ENCODE assay signal across 15 mouse cellular contexts in the genomic region with DNA sequence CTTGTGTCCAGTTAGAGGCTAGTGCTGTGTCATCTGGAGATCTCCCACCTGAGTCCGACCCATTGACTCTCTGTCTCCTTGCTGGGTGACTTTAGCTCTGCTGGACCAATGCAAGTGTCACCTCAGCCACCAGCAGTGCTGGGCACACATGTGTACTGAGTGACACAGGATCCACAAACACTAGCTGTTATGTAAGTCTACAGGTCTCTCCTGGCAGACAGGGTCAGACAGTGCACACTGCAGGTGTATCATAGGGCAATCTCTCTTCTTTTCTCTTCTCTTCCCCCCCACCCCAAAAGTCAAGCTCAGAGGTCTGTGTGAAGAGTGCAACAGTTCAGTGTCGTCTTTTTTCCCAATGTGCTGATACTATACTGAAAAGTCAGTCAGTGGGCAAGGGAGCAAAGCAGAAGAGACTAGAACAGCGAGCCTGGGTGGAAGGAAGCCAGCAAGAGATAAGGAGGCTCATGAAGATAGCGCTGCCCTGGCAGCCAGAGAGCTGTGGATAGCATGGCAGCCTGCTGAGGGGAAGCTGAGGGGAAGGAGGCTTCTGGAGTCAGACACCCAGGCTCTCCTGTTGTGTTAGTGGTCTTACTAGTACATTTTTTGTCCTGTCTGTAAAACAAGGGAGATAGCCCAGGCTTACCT. TPM values are rescaled to one million over a fixed set of nuclear protein-coding genes. Genes with fewer than 3 reads are reported as not detected.
DNase-seq lines count a peak whose midpoint lies in the region; ATAC-seq and TF ChIP-seq lines count a peak whose summit lies in the region.
"Had no signal": no experiment of that assay in that cellular context is flagged by ENCODE, and none has a peak within 500 bp of the region (broad histone marks: within the 10 kb centered on the region; RNA-seq: fewer than 3 reads in every experiment).

No protein-coding gene starts in this region.

- TF ChIP-seq CTCF in layer of hippocampus, adult 2 months (conservative IDR thresholded peaks at IDR 0.05) = no peak
- no peak for TF ChIP-seq CTCF in midbrain, postnatal 0 days (IDR thresholded peaks at IDR 0.05)

- no peak overlapping the region for H3K4me3 ChIP-seq in layer of hippocampus, adult 2 months
- no peak overlapping the region for H3K4me3 ChIP-seq in liver, embryonic 11.5 days (ENCODE audit: low read depth, low read length)
- no peak overlapping the region for H3K4me3 ChIP-seq in midbrain, postnatal 0 days (ENCODE audit: low read depth, low read length)
- H3K4me3 ChIP-seq: embryonic facial prominence, embryonic 15.5 days; heart, adult 2 months; midbrain, embryonic 10.5 days had no signal

- H3K4me1 ChIP-seq in liver, embryonic 11.5 days (replicated peaks; ENCODE audit: control insufficient read depth, insufficient read depth, low read length) = peaks cover 35% of the 10 kb centered on the region
- no peaks in the 10 kb centered on the region for H3K4me1 ChIP-seq in midbrain, postnatal 0 days (ENCODE audit: insufficient read depth, low read length)
- H3K4me1 ChIP-seq: embryonic facial prominence, embryonic 15.5 days had no signal

- no peaks in the 10 kb centered on the region for H3K27me3 ChIP-seq in liver, embryonic 11.5 days (replicated peaks; ENCODE audit: control insufficient read depth, insufficient read depth, low read length)
- H3K27me3 ChIP-seq in midbrain, postnatal 0 days (ENCODE audit: insufficient read depth, low read length) = no peaks in the 10 kb centered on the region
- H3K27me3 ChIP-seq: embryonic facial prominence, embryonic 15.5 days had no signal

- H3K36me3 ChIP-seq in liver, embryonic 11.5 days (ENCODE audit: control insufficient read depth, insufficient read depth, low read length) = peaks cover 75% of the 10 kb centered on the region
- peaks cover 89% of the 10 kb centered on the region for H3K36me3 ChIP-seq in midbrain, postnatal 0 days (ENCODE audit: insufficient read depth, low read length)

- H3K9me3 ChIP-seq in liver, embryonic 11.5 days (ENCODE audit: control insufficient read depth, low read length) = no peaks in the 10 kb centered on the region
- no peaks in the 10 kb centered on the region for H3K9me3 ChIP-seq in midbrain, postnatal 0 days (ENCODE audit: low read length)
- H3K9me3 ChIP-seq: embryonic facial prominence, embryonic 15.5 days; midbrain, embryonic 10.5 days had no signal

- peak overlapping the region; percentile 41 for H3K9ac ChIP-seq in liver, embryonic 11.5 days (ENCODE audit: low read depth, low read length)
- no peak overlapping the region for H3K9ac ChIP-seq in midbrain, postnatal 0 days (replicated peaks; ENCODE audit: low read length, poor library complexity, severe bottlenecking)
- H3K9ac ChIP-seq: embryonic facial prominence, embryonic 15.5 days had no signal

- peak overlapping the region; percentile 12; the same call in 1 of the 2 replicates for H3K4me2 ChIP-seq in liver, embryonic 11.5 days
- no peak overlapping the region for H3K4me2 ChIP-seq in midbrain, postnatal 0 days (ENCODE audit: low read depth, low read length, poor library complexity, severe bottlenecking)
- H3K4me2 ChIP-seq: embryonic facial prominence, embryonic 15.5 days had no signal

- ATAC-seq in liver, embryonic 11.5 days (replicated peaks; ENCODE audit: low FRiP score) = peak; percentile 76
- ATAC-seq in megakaryocyte-erythroid progenitor cell, adult 5-6 weeks (replicated peaks; ENCODE audit: low FRiP score, low TSS enrichment, poor library complexity, severe bottlenecking) = peak; percentile 64
- no peak for ATAC-seq in midbrain, postnatal 0 days (ENCODE audit: low FRiP score)
- ATAC-seq: forebrain, embryonic 14.5 days had no signal

- WGBS in liver, embryonic 11.5 days = 47% methylated on average over 4 of the region's 4 CpGs
- 91% methylated on average over 4 of the region's 4 CpGs for WGBS in midbrain, postnatal 0 days

- DNase-seq in cerebellum, adult 9-11 months = peak; percentile 52
- no peak for DNase-seq in cerebellum, postnatal 25 days
- DNase-seq in layer of hippocampus, adult 2 months (ENCODE audit: low spot score in 2 of 2) = no peak
- no peak for DNase-seq in layer of hippocampus, adult 18-20 months (ENCODE audit: low spot score in 2 of 2)
- no peak for DNase-seq in liver, embryonic 11.5 days (ENCODE audit: low spot score)
- DNase-seq in midbrain, postnatal 0 days (ENCODE audit: low spot score) = no peak
- DNase-seq in kidney, adult 8-10 months = no peak
- DNase-seq: adrenal gland, adult 8-10 months; thymus, adult 18-20 months had no signal

- peak overlapping the region; percentile 90 for H3K27ac ChIP-seq in layer of hippocampus, adult 2 months
- peak overlapping the region; percentile 82 for H3K27ac ChIP-seq in liver, embryonic 11.5 days (ENCODE audit: low read depth, low read length)
- H3K27ac ChIP-seq in midbrain, postnatal 0 days (ENCODE audit: low read depth, low read length) = no peak overlapping the region
- H3K27ac ChIP-seq: embryonic facial prominence, embryonic 15.5 days; heart, adult 2 months; kidney, postnatal 0 days; midbrain, embryonic 10.5 days had no signal

RNA-seq across cellular contexts. Expression of a gene that starts 20.4 kb away (rescaled TPM):
- total RNA-seq in layer of hippocampus, adult 2 months (2021) = 1 to 10 TPM; 1.3 to 2.1 TPM
- 1 to 10 TPM; 1.6 to 3.0 TPM for total RNA-seq in layer of hippocampus, adult 18-20 months (2021)
- 44.8 and 45.3 TPM in 2 replicates for polyA plus RNA-seq in liver, embryonic 11.5 days (2014; fragmentation: Nextera tagmentation; extraction: Ambion mirVana)
- total RNA-seq in megakaryocyte-erythroid progenitor cell, adult 5-6 weeks (2014; fragmentation: Nextera tagmentation) = 47.1 and 58.7 TPM in 2 replicates
- 24.8 and 36.3 TPM in 2 replicates for total RNA-seq in megakaryocyte-erythroid progenitor cell, adult 5-6 weeks (2017)
- 0.22 and 0.71 TPM in 2 replicates for total RNA-seq in midbrain, postnatal 0 days (2014; rRNA removed)
- 0.67 and 0.77 TPM in 2 replicates for polyA plus RNA-seq in midbrain, postnatal 0 days (2015; fragmentation: Nextera tagmentation; extraction: Ambion mirVana)

RNA-seq across cellular contexts. Expression of a gene that starts 27.2 kb away (rescaled TPM):
- total RNA-seq in layer of hippocampus, adult 2 months (2021) = 10 to 100 TPM; 26.3 to 30.8 TPM
- 10 to 100 TPM; 20.6 to 23.1 TPM for total RNA-seq in layer of hippocampus, adult 18-20 months (2021)
- polyA plus RNA-seq in liver, embryonic 11.5 days (2014; fragmentation: Nextera tagmentation; extraction: Ambion mirVana) = 28.9 and 34.1 TPM in 2 replicates
- 27.0 and 53.0 TPM in 2 replicates for total RNA-seq in megakaryocyte-erythroid progenitor cell, adult 5-6 weeks (2014; fragmentation: Nextera tagmentation)
- 11.0 and 12.0 TPM in 2 replicates for total RNA-seq in megakaryocyte-erythroid progenitor cell, adult 5-6 weeks (2017)
- 45.2 and 55.1 TPM in 2 replicates for total RNA-seq in midbrain, postnatal 0 days (2014; rRNA removed)
- polyA plus RNA-seq in midbrain, postnatal 0 days (2015; fragmentation: Nextera tagmentation; extraction: Ambion mirVana) = 25.5 and 26.7 TPM in 2 replicates

RNA-seq across cellular contexts. Expression of a gene that starts 29.4 kb away (rescaled TPM):
- total RNA-seq in layer of hippocampus, adult 2 months (2021) = 100 to 1,000 TPM; 417 to 440 TPM
- 100 to 1,000 TPM; 450 to 480 TPM for total RNA-seq in layer of hippocampus, adult 18-20 months (2021)
- 98.8 and 105 TPM in 2 replicates for polyA plus RNA-seq in liver, embryonic 11.5 days (2014; fragmentation: Nextera tagmentation; extraction: Ambion mirVana)
- 57.6 and 94.8 TPM in 2 replicates for total RNA-seq in megakaryocyte-erythroid progenitor cell, adult 5-6 weeks (2014; fragmentation: Nextera tagmentation)
- total RNA-seq in megakaryocyte-erythroid progenitor cell, adult 5-6 weeks (2017) = 21.2 and 23.9 TPM in 2 replicates
- total RNA-seq in midbrain, postnatal 0 days (2014; rRNA removed) = 119 and 150 TPM in 2 replicates
- 254 and 267 TPM in 2 replicates for polyA plus RNA-seq in midbrain, postnatal 0 days (2015; fragmentation: Nextera tagmentation; extraction: Ambion mirVana)

RNA-seq across cellular contexts. Expression of a gene that starts 29.6 kb away (rescaled TPM):
- total RNA-seq in layer of hippocampus, adult 2 months (2021) = 100 to 1,000 TPM; 285 to 322 TPM
- 100 to 1,000 TPM; 267 to 281 TPM for total RNA-seq in layer of hippocampus, adult 18-20 months (2021)
- 1,141 and 1,182 TPM in 2 replicates for polyA plus RNA-seq in liver, embryonic 11.5 days (2014; fragmentation: Nextera tagmentation; extraction: Ambion mirVana)
- total RNA-seq in megakaryocyte-erythroid progenitor cell, adult 5-6 weeks (2014; fragmentation: Nextera tagmentation) = 594 and 607 TPM in 2 replicates
- total RNA-seq in megakaryocyte-erythroid progenitor cell, adult 5-6 weeks (2017) = 709 and 905 TPM in 2 replicates
- total RNA-seq in midbrain, postnatal 0 days (2014; rRNA removed) = 568 and 792 TPM in 2 replicates
- polyA plus RNA-seq in midbrain, postnatal 0 days (2015; fragmentation: Nextera tagmentation; extraction: Ambion mirVana) = 2,143 and 2,254 TPM in 2 replicates

RNA-seq across cellular contexts. Expression of a gene that starts 44.8 kb away (rescaled TPM):
- 10 to 100 TPM; 13.3 to 13.5 TPM for total RNA-seq in layer of hippocampus, adult 2 months (2021)
- 10 to 100 TPM; 11.7 to 14.1 TPM for total RNA-seq in layer of hippocampus, adult 18-20 months (2021)
- 299 and 304 TPM in 2 replicates for polyA plus RNA-seq in liver, embryonic 11.5 days (2014; fragmentation: Nextera tagmentation; extraction: Ambion mirVana)
- total RNA-seq in megakaryocyte-erythroid progenitor cell, adult 5-6 weeks (2014; fragmentation: Nextera tagmentation) = 31.7 and 35.1 TPM in 2 replicates
- total RNA-seq in megakaryocyte-erythroid progenitor cell, adult 5-6 weeks (2017) = 29.7 and 39.5 TPM in 2 replicates
- total RNA-seq in midbrain, postnatal 0 days (2014; rRNA removed) = 36.3 and 44.0 TPM in 2 replicates
- polyA plus RNA-seq in midbrain, postnatal 0 days (2015; fragmentation: Nextera tagmentation; extraction: Ambion mirVana) = 47.7 and 49.5 TPM in 2 replicates

Comparison
In these comparisons a context has a peak if more than half of its experiments do, and no peak if none do; other contexts are left out.
1. RNA of a gene that starts 20.4 kb away (total RNA-seq): 24.8 to 58.7 TPM in megakaryocyte-erythroid progenitor cell, adult 5-6 weeks; 1.6 to 3.0 TPM in layer of hippocampus, adult 18-20 months, 1.3 to 2.1 TPM in layer of hippocampus, adult 2 months and 0.22 to 0.71 TPM in midbrain, postnatal 0 days; every median in the first group is over 4 times any median in the second.